Mouse (Mus musculus) CH12.LX (cell line): ENCODE data around the gene F2rl1.

ENCODE experiments used
- BHLHE40 ChIP-seq: IDR thresholded peaks from 2 replicates; pipeline ENCODE4 v1.6.1; 2011; ENCODE audit warnings: mild to moderate bottlenecking, low read depth, low read length, improper control_type of control experiment
- CTCF ChIP-seq, 2 experiments: IDR thresholded peaks in 1 of 2; conservative IDR thresholded peaks in 1 of 2; 2 replicates each; pipeline ENCODE4 v1.5.1; 2011 to 2012; ENCODE audit warnings: low read depth in 2 of 2, low read length in 2 of 2, improper control_type of control experiment in 1 of 2, inconsistent platforms in 1 of 2, mild to moderate bottlenecking in 1 of 2, moderate library complexity in 1 of 2
- ELF1 ChIP-seq: IDR thresholded peaks from 2 replicates; pipeline ENCODE4 v1.6.1; 2014; ENCODE audit warnings: low read depth, mild to moderate bottlenecking, inconsistent platforms, low read length, improper control_type of control experiment
- MAFK ChIP-seq: IDR thresholded peaks from 2 replicates; pipeline ENCODE4 v1.6.1; 2011; ENCODE audit warnings: low read length, improper control_type of control experiment; ENCODE audit not compliant: insufficient replicate concordance
- NELFE ChIP-seq: IDR thresholded peaks from 2 replicates; pipeline ENCODE4 v1.6.1; 2011; ENCODE audit warnings: low read depth, low read length, improper control_type of control experiment
- POLR2A ChIP-seq: IDR thresholded peaks from 2 replicates; pipeline ENCODE4 v1.6.1; 2011; ENCODE audit warnings: low read depth, mild to moderate bottlenecking, improper control_type of control experiment, low read length
- USF2 ChIP-seq: conservative IDR thresholded peaks from 2 replicates; pipeline ENCODE4 v1.6.1; 2011; ENCODE audit warnings: low read depth, low read length, improper control_type of control experiment
- ZC3H11A ChIP-seq: IDR thresholded peaks from 2 replicates; pipeline ENCODE4 v1.6.1; 2012; ENCODE audit warnings: low read depth, mild to moderate bottlenecking, inconsistent platforms, low read length, improper control_type of control experiment
- ZNF384 ChIP-seq: IDR thresholded peaks from 2 replicates; pipeline ENCODE4 v1.6.1; 2012; ENCODE audit warnings: low read depth, low read length, improper control_type of control experiment, inconsistent platforms

DNA sequence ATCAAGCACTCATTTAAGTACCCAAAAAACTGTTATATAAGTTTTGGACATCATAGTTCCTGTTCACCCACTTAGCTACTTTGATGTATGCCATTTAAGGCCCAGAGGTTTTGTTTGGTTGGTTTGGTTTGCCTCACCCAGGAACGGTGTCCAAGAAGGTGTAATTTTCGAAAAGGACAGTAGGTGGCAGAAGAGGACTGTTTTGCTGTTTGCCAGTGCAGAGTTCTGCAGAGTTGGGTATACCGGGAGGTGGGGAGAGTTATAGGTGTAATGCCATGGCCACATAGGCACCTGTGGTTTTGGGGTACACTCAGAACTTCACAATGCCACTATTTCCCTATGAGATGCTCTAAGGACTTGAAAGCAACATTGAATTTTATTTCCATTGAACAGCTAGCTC lies 38.7 kb upstream of the F2rl1 start:
- peak; percentile 91 to 92 for TF ChIP-seq CTCF (conservative IDR thresholded peaks at IDR 0.05 in 1 of 2, IDR thresholded peaks at IDR 0.05 in 1 of 2; ENCODE audit: low read depth in 2 of 2, low read length in 2 of 2)
- no peak for TF ChIP-seq BHLHE40
- no peak for TF ChIP-seq POLR2A
- TF ChIP-seq ELF1: no peak
- no peak for TF ChIP-seq MAFK
- no peak for TF ChIP-seq NELFE
- no peak for TF ChIP-seq USF2
- no peak for TF ChIP-seq ZNF384
- peak; percentile 66 for TF ChIP-seq ZC3H11A
